Mouse (Mus musculus) brain, embryonic 14.5 days (tissue): ENCODE results near the gene Bcl2.

Experiments used
- CTCF ChIP-seq: fragments of 200-500 bp; IDR thresholded peaks from 2 replicates; pipeline ENCODE4 v1.5.1; 2012; ENCODE audit warnings: inconsistent platforms, mild to moderate bottlenecking, moderate library complexity, borderline replicate concordance; ENCODE audit not compliant: insufficient read depth, insufficient read length; ENCODE audit errors: extremely low read depth
- POLR2A ChIP-seq: fragments of 200-500 bp; IDR thresholded peaks from 2 replicates; pipeline ENCODE4 v1.6.1; 2012; ENCODE audit warnings: mild to moderate bottlenecking, inconsistent platforms, borderline replicate concordance; ENCODE audit not compliant: poor library complexity, insufficient read depth, insufficient read length, severe bottlenecking; ENCODE audit errors: extremely low read depth

GRCm38 (mm10) chr1:106736211-106736610 lies 22.1 kb upstream of the Bcl2 start:
- no peak for TF ChIP-seq POLR2A
- TF ChIP-seq CTCF: no peak
